Mouse (Mus musculus) 3134 (cell line): ENCODE results near the gene Anxa11.
"Not testable (repeated sequence)": the region's sequence is repeated elsewhere in the genome, so short reads cannot be mapped to it uniquely, and the experiment has no call there.

ENCODE experiments used
- DNase-seq: peaks from one replicate; pipeline ENCODE4 v3.0.0-alpha.2; 2011; ENCODE audit warnings: low spot score; ENCODE audit not compliant: insufficient read length; ENCODE audit errors: extremely low read depth

Anxa11 gene

GRCm38 (mm10) chr14:25866832-25867231, 24.9 kb downstream of the Anxa11 start:
- DNase-seq = no peak

DNA sequence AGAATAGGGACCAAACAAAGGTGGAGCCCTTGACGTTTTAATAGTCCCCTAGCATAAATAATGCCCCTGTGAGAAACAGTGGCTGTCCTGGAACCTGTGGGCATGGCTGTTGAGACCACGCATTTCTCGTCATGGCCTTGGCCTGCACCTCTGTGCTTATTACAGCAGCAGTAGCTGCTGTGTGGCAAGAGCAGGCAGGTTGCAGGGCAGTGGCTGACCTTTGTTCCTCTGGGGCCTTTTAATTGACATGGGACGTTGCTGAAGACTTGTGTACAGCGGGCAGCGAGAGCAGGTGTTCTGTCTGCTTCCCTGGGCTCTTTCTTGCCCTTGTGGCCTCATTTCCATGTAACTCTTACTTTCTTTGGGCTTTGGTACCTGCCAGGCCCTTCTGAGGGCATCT, 25.9 kb downstream of the Anxa11 start:
- DNase-seq = no peak

DNA sequence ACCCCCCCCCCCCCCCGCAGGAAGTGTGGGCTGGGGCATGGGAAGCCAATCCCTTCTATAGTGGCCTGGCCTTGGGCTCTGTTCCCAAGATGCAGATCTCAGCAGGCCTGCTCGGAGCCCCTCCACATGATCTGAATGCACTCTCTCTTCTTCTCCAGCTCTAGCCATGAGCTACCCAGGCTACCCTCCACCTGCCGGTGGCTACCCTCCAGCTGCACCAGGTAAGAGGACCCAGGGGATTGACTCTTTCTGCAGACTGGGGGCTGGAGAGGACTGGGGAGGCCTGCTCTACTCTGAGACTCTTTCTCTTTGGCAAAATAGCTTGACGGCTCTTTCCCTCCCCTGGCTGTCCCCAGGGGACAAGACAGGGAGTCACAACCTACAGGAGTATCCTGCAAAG, 26.8 kb downstream of the Anxa11 start:
- DNase-seq = no peak

- DNase-seq = no peak
Measured at GRCm38 (mm10) chr14:25869135-25869878, 27.4 kb downstream of the Anxa11 start.

- no peak for DNase-seq
Measured at GRCm38 (mm10) chr14:25872461-25873415, 30.8 kb downstream of the Anxa11 start.

DNA sequence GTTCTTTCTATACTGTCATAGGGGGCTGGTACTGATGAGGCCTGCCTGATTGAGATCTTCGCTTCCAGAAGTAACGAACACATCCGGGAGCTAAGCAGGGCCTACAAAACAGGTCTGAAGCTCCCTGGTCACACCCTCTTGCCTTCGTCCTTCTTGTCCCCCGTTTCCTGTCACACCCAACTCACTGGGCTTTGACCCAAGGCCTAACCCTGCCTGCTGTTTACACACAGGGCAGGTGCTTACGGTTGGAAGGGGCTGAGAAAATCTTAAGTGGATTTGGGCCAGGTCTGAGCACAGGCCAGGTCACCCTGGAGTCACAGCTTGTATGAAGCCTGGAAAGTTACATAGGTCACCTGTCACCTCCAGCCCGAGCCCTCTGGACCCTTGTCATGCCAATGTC, 34.7 kb downstream of the Anxa11 start:
- DNase-seq = not testable (repeated sequence)

GRCm38 (mm10) chr14:25881769-25882168, 39.8 kb downstream of the Anxa11 start:
- DNase-seq = not testable (repeated sequence)

DNA sequence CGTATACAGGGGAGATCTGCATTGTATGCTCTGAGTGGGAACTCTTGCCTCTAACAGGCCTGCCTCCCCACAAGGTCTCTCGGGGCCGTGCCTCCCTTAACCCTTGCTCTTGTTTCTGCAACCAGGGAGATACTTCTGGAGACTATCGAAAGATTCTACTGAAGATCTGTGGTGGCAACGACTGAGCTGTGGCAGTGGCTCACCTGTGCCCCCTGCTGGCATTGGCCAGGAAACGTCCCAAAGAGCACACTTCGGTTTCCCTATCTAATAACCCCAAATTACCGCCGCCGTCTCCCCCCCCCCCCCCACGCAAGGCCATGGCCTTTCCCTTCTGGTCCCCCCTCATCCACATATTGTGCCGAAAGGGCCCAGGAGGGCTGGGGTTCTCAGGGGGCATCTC, 43.9 kb downstream of the Anxa11 start:
- not testable (repeated sequence) for DNase-seq

DNA sequence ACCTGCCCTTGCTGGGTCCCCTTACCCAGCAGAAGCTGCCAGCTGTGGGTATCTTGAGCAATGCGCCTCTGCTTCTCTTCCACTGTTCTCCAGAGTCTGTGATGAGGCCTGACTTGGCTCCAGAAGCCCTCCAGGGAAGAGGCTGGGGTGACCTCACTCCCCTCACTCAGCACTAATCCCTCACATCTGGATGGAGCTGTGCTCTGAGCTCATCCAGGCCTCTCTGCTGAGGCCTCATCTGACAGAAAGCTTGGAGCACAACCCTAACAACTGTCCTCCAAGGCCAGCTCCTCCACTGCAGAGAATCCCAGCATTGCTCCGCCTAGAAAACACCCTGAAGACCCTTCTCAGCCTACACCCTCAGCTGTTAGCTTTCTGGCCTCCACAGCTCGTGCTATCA, 52.6 kb downstream of the Anxa11 start:
- not testable (repeated sequence) for DNase-seq

GRCm38 (mm10) chr14:25895686-25896085, 53.7 kb downstream of the Anxa11 start:
- not testable (repeated sequence) for DNase-seq

GRCm38 (mm10) chr14:25903000-25903399, 61.0 kb downstream of the Anxa11 start, which contains the start of gene Plac9a:
TSS of gene Plac9a (minus strand) at chr14:25903100.
- DNase-seq = not testable (repeated sequence)

- DNase-seq = not testable (repeated sequence)
Measured at GRCm38 (mm10) chr14:25905243-25905642, 63.3 kb downstream of the Anxa11 start.

- not testable (repeated sequence) for DNase-seq
Measured at GRCm38 (mm10) chr14:25907272-25907671, 65.3 kb downstream of the Anxa11 start.

GRCm38 (mm10) chr14:25908976-25909375, 67.0 kb downstream of the Anxa11 start:
- not testable (repeated sequence) for DNase-seq

DNA sequence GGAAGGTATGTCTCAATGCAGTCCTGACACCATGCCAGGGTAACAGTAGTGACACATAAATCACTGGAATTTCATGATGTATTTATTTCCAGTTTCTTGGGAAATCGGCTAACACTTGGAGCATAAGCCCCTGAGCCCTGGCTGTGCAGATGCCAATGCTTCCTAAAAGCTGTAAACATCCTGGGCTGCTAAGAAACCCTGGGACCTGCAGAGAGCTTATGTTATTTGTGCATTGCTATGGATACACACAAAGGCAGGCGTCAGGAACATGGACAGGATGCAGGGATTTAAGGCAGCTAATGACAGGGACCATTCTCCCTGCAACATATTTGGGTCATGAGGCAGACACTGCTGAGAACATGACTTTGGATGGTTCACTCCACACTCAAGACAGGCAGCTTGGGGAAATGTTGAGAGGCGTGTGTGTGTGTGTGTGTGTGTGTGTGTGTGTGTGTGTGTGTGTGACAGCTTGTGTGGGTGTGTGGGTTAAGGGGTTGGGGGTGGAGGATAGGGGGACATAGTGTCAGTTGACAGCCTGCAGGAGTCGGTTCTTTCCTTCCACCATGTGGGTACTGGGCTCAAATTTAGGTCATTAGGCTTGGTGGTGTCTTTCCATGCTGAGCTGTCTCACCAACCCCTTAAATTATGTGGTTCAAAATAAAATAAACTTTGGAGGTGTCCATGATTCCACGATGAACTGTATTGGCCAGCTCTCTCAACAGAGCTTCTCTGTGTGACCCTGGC, 76.6 kb downstream of the Anxa11 start:
- not testable (repeated sequence) for DNase-seq

GRCm38 (mm10) chr14:25926814-25927561, 85.0 kb downstream of the Anxa11 start:
- DNase-seq = not testable (repeated sequence)

DNA sequence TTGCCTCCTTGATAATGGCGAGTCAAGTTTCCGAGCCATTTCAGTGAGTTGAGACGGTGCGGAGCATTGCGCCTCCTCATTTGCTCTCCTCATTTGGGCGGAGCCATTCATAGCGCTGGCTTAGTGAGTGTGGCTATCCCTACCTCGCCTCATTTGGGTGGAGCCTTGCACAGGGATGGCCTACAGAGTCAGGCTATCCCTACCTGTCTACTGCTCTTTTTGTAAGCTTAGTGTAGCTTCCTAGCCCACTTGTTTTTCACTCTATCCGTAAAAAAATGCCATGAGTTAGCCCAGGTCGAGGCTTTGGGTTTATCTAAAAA, 85.6 kb downstream of the Anxa11 start, which contains the start of gene Tmem254a:
Gene Tmem254a, minus strand, starts transcription at position 111 of the 320 bp plus-strand sequence.
- not testable (repeated sequence) for DNase-seq
